Mouse (Mus musculus) frontal cortex, postnatal 10 days (tissue): ENCODE measurements at regions not wholly inside any gene's neighbourhood (a gene's known extent, or its start where the extent isn't known, plus 50 kb on each side); places are given as distances from the start of the nearest gene placed in this dataset.

ENCODE experiments used
- DNase-seq, 2 experiments: peaks; one replicate each; pipeline ENCODE4 v3.0.0; 2022; ENCODE audit warnings: low spot score in 2 of 2, mixed read lengths in 1 of 2

DNA sequence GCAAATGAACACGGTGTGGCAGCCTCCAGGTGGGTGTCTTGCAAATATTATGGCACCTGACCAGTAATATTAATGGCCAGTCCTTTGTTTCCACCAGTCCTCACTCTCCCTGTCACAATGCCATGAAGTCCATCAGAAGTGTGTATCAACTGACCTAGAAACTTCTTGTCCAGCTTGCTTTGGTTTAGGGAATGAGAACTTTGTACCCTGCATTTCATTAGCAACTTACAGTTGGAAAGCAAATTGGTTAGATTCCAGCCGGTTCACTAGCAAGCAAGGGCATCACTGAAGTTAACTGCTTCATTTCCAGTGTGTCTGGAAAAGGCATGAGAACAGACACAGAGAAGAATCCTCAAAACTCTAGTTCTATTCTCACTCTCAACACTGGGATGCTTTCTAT, 178.1 kb upstream of the Lyplal1 start:
- DNase-seq = no peak

DNA sequence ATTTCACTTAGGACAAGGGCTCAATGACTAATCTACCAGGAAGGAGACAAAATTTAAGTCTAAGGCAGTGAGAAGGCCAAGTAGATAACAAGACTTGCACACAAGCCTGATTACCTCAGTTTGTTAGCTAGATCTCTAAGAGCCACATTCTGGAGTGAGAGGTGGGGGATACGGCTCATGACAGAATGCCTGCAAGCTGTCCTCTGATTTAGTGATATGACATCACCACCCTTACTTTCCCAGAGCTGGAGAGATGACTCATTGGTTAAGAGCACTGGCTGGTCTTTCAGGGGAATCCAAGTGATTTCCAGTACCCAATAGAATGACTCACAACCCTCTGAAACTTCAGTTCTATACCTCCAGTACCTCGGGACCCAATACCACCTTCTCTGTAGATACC, 177.5 kb upstream of the Lyplal1 start:
- DNase-seq = no peak

DNA sequence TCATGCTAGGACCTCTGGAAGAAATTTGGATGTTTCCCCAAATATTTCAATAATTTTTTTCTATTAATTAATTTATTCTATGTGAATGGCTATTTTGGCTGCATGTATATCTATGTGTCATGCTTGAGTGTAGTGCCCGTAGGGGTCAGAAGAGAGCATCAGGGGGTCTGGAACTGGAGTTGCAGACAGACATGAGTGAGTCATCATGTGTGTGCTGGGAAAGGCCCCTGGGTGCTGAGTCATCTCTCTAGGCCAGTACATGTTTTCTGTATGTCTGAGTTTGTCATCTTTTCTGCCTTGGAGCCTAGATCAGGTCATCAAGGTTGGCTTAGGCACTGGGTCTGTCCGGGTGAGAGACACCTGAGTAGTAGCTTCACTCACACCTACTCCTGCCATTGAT, 172.0 kb upstream of the Lyplal1 start:
- no peak for DNase-seq

DNA sequence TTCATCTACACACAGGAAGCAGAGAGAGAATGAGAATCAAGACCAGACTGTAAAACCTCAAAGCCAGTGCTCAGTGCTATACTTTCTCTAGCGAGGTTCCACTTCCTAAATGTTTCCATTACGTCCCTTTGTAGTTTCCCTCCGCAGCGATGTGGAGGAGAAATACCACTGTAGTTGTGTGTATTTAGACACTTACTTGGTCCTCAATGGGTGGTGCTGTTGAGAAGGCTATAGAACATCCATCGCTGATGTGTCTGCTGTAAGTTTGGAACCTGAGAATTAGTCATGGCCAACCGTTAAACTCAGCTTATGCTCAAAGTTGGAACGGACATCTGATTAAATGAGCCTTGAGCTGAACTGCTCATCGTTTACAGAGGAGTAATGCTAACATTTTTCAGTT, 170.7 kb upstream of the Lyplal1 start:
- DNase-seq = no peak

DNA sequence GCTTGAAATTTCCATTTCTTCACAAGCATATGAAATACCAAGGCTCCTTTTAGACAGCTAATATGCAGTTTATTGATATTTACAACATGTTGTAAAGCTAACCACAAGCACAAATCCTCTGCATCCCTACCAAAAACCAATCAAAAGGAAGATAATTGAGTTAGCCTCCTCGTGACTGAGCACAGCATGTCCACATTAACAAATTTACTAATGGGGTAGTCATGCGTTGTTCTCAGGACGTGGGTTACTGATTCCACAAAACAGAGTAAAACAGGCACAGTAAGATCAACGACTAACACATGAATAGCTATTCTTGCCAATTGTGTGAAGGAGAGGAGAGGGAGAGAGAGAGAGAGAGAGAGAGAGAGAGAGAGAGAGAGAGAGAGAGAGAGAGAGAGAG, 169.3 kb upstream of the Lyplal1 start:
- no peak for DNase-seq

DNA sequence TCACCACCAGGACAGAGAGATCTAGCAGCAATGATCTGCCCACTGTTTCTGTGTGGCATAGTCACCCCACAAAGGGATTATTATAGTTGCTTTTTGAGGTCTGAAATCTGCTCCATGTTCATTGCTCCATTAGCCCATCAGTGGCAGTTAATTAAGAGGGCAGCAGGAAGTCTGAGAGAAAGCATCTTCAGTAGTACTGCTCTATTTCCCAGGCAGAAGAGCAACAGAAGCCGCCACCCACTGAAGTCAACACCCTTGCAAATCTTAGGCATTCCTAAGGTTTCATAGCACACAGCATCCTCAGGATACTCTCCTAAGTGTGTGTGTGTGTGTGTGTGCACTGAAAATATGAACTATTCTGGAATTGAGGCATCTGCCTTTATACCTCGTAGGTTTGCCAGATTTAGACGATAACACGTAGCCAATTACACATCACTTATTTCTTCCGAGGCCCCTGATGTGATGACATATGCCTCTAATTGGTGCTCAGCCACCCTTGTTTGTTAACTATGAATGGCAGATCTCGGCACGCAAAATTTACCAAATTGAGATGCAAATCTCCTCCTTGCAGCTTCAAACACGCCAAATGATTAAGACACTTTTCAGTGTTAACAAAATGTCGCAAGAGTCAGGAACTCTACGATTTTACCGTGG, 161.0 kb upstream of the Lyplal1 start:
- DNase-seq = no peak

DNA sequence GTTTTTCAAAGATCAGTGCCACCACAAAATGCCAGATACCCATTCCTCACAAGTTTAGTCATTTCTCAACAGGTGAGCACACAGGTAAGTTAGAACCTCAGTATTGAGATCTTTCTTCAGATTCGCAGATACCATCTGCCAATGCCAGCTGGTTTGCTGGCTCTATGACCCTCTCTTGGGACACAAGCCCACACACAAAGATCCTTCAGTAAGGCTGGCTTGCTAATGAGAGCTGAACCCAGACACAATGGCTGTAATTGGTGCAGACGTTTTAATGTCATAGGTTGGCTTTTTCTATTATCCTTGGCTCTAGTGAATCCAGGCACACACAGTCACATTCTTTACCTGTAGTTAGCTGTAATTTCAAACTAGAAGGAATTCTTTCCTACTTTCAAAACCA, 154.3 kb upstream of the Lyplal1 start:
- DNase-seq = no peak

DNA sequence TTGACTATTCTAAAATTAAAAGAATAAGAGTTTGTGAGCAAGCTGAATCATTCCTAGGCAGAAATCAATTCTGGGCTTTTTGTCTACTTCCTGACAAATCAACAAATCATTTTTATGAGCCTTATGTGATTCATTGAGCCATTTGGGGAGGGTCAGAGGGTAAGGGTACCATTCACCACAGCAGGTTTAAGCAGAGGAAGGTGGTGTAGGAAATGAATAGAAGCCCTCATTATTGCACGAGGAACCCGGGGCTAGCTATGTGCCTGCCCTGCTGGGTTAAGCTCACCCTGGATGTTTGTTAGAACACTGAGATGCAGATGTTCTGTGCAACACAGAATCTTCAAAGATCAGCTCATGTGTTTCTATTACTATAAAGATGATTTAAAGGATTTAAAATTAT, 150.2 kb upstream of the Lyplal1 start:
- DNase-seq = no peak

DNA sequence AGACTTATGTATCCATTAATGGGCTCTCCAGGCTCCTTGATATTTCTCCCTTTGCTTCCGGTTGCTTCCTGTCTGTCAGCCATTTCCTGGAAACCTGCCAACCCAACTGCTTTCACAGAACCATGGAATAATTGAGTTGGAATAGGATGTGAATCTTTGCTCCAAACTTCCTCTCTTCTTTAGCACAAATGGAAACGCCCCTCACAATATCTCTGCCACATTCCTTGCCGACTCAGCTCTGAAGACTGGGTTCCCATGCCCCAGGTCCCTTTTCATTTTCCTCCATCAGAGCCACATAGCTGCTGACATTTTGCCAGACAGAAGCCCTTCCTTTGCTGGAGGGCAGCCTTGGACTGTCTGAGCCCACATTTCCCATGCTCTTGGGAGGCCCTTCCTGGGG, 147.5 kb upstream of the Lyplal1 start:
- DNase-seq = no peak

DNA sequence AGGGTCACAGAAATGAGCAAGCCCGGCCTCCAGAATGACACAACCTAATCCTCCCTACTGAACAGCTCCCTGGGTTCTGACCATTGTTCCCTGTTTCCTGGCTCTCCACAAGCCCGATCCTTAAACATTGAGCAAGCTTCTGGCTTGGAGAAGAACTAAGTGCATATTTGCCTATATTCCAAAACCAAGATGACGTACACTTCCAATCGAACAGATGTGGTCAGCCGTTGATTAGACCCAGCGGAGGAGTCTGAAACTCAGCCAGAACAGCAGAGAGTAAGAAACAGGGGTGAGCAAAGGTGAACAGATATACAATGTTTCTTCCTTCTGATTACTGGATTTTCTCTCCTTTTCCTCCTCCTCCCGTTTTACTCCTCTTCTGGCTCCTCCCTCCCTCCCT, 146.8 kb upstream of the Lyplal1 start:
- DNase-seq = no peak

DNA sequence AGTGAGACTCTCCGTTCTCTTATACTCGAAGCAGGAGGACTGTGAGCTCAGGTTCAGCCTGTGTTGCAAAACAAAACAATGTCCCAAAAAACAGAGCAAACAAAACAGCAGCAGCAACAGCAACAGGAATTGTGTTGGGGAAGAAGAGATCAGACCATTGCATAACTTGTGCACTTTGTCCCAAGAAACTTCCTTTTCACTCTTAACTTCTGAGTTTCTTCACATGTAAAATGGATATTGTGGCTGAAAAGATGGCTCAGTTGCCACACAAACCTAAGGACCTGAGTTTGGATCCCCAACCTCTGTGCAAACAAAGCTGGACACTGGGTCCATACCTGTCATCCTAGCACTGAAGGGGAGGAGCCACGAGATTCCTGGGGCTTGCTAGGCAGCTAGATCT, 146.1 kb upstream of the Lyplal1 start:
- DNase-seq = no peak

DNA sequence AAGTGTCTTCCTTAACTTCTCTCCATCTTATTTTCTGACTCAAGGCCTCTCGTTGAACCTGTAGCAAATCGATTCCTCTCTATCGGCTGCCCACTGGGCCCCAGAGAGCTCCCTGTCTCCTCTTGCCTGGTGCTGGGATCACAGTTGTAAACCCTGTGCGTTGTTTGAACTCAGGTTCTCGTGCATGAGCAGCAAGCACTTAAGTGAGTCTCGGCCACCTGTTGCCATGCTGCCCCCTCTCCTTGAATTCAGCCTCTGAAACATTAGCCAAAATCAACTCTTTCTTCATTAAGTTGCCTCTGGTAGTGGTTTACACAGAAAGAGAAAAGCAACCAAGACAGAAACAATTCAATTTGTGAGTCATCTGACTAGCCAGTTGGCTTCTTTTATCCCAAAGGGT, 144.9 kb upstream of the Lyplal1 start:
- no peak for DNase-seq

DNA sequence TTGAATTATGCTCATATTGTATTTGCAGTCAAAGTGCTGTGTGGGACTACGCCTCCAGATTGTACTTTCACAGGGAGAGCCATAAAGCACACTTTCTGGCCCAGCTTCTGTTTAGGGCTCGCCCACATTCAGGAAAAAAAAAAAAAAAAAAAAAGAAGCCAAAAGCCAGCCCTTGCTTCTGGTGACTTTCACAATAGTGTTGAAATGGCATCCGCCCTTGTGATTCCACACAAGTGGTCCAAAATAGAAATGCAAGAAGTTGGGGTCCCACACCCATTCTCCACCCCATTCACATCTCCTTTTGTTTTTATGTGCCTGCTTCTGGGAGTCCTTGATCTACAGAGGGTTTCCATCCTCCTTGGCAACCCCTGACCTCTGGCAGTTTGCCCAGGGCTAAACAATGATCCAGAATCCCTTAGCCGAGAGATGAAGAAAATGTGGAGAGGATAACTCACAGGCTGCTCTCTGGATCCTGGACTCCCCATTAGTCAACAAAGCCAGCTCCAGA, 144.3 kb upstream of the Lyplal1 start:
- peak in 1 of 2 experiments; percentile 19 for DNase-seq

DNA sequence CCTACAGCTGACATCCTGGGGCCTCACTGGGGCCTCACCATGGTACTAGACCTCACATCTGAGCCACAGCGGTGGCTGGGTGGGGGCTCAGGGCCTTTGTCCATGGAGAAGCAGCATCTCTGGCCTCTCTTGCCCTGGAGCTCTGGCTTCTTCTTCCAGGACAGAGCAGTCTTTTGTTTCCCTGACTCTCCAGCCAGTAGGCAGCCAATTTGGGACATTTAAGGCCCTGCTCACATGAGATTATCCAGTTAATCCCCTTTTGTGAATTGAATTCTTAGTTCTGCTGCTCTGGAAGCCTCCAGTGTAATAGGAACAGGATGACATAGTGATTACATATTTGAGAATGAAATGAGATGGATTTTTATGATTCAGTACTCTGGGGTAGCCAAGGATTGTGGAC, 140.5 kb upstream of the Lyplal1 start:
- no peak for DNase-seq

DNA sequence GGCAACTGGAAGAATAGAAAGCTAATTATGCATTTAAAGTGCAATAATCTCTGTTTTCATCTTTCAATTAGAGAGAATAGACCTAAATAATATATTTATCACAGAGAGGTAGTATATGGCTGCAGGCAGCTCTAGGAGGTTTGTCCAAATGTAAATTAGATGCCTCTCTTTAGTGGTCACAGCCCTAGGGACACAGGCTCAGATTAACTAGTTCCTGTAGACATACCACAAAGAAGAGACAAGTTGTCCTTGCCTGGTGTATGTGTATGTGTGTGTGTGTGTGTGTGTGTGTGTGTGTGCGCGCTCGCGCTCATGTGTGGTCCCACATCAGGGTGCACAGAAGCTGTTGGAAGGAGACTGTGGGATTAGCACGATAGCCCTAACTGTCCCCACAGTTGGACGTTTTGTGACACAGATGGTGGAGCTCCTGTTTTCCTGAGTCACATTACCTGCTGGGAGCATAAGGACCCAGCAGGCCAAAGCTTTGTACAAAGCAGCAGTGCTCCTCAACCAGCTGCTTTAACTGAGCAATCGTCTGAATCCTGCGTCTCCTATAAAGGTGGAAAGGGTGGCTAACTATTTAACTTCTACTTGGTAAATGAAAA, 138.5 kb upstream of the Lyplal1 start:
- no peak for DNase-seq

DNA sequence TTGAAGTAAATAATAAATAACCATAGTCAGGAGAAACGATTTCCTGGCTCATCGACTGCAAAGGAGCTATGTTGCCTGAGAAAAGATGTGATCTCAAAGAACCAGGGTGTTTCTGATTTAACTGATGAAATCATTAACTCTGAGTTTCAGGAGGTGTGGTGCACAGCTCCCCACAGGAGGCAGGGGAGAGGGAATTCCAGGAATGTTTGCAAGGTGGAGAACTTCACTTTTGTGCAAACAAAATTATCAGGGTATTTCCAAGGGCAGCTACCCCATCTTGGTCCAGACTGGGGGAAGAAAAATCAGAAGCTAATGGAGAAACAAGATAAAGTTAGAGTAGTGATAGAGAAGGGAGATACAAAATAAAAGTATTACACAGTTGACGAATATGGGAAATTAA, 137.4 kb upstream of the Lyplal1 start:
- no peak for DNase-seq

DNA sequence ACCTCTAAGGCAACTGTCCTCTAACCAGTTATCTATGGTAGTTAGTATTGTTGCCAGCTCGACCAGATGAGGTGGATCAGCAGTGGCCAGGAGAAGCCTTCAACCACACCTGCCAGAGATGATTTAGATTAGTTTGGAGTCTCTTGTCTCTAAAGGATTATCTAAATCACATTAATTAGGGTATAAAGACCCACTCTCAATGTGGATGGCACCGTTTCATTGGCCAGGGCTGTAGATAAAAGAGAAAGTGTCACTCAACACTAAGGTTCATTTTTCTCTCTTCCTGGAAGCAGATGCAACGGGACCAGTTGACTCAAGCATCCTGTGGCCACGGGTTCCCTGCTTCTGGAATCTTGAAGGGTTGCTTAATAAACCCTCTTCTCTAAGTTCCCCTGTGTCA, 135.4 kb upstream of the Lyplal1 start:
- DNase-seq = no peak

DNA sequence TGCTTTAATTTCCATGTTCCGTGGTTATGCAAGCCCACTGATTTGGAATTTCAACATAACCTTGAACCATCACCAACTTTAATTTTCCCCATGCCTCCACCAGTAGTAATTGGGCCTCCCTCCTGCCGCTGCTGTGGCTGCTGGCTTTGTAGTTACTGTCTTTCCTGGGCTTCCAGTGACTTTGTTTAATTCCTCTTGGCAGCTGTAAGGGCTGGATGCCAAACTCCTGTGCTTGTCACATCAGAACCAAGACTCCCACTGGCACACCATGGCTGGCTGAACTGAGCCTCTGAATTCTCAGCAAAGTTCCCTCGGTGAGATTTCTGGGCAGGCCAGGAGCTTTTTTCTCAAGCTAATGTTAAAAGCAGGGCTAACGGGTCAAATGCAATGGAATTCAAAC, 133.2 kb upstream of the Lyplal1 start:
- peak; percentile 21 to 29 for DNase-seq

DNA sequence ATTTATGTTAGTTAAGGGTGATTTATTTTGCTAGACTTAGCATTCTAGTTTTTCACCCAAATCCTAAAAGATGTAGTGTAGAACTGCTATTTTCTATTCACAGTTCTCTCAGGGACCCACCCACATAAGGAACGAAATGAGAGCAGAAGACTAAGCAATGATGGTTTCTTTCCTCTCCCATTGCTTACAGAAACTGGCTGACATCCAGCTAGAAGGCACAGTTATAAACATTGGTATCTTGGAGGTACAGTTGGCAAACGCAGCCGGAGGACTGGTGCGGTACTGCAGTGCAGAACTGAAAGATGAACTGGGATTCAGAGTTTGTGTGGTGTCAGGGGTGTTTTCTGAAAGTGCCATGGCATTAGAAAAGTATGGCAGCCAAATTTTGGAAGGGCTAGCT, 132.1 kb upstream of the Lyplal1 start:
- no peak for DNase-seq

DNA sequence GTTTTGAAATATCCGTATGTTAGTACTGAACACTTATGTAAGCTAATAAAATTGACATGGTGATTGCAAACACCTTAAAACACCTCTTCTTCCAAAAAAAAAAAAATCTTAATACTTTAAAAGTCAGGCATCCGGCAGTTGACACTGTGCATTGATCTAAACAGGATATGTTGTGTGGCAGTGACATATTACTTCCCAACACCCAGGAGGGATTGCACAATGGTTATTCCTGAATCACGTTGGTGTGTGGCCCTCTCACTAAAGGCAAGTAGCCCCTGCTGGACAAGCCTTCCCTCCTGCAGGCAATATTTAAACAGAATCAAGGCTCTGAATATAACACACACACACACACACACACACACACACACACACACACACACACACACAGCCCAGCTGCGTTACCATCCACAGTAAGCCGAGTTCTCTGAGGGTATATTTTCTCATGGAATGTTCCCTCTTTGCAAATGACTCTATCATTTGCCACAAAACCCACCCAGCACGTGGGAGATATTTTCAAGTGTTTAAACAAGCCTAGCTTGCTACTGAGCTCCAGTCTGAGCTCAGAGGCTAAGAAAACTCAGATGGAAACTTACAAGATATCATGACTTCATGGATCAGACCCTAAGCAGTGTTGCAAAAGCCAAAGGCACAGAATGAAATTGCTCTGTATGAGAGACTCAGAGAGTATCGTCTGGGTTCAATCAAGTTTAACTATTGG, 128.8 kb upstream of the Lyplal1 start:
- DNase-seq = no peak

DNA sequence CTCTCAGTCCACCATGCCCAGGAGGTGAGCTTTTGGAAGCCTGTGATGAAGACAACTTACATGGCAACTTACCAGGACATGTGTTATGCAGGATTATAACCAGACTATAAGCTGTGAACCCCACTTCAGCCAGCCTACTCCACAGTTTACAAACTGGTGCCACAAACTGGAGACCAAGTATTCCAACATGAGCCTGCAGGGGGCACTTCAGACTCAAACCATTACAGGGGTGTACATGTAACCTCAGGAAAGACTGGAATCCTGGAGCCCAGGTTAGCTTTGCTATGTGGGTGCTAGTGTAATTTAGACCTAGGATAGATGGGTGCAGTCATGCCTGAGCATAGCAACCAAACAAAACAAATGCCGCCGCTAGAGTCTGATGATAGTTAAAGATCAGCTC, 124.0 kb upstream of the Lyplal1 start:
- no peak for DNase-seq

DNA sequence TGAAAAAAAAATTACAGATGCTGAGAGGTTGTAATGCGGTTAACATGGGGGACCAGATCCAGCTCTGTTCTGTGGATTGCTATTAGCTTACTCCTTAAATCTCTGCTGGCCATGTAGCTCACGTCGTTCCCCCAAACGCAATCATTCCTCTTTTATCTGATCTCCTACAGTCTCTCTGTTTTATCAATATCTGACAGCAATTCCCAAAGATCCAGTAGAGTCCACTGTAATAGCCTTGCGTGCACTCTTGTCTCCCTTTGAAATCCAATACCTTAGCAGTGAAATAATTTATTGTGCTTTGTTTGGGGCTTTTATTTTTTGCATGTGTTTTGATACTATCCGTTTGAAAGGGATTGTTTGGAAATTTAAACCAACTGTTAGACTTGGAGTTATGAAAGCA, 120.4 kb upstream of the Lyplal1 start:
- no peak for DNase-seq
